Mouse (Mus musculus): ENCODE measurements around the gene Hoxd9. TPM values are rescaled to one million over a fixed set of nuclear protein-coding genes. Genes with fewer than 3 reads are reported as not detected.
A peak's percentile ranks its signal among the peaks of the same experiment; 100 is the strongest.

Gene Hoxd9
- total and polyA plus RNA-seq, 3 experiments, result not detected

GRCm38 (mm10) chr2:74722949-74723348 is 25.4 kb downstream of the Hoxd9 start:
- H3K4me1 ChIP-seq (ENCODE audit: control insufficient read depth in 1 of 2, insufficient read depth in 2 of 2, low read length in 2 of 2), result no peaks in the 10 kb centered on the region
- no peaks in the 10 kb centered on the region; a peak in 1 of 4 replicates for H3K27me3 ChIP-seq (ENCODE audit: control insufficient read depth in 1 of 2, insufficient read depth in 2 of 2, low read length in 2 of 2)
- no peak overlapping the region for H3K27ac ChIP-seq (ENCODE audit: control insufficient read depth, low read depth, low read length)
- H3K4me3 ChIP-seq (ENCODE audit: control insufficient read depth in 1 of 2, insufficient read depth in 1 of 2, low read depth in 2 of 2, low read length in 2 of 2), result no peak overlapping the region
- TF ChIP-seq EP300 (IDR thresholded peaks at IDR 0.05; ENCODE audit: low read depth in 1 of 2, low read length in 2 of 2) (no peak), UBTF (IDR thresholded peaks at IDR 0.05; ENCODE audit: borderline replicate concordance, insufficient read depth, low read depth, low read length) (no peak), E2F4 (IDR thresholded peaks at IDR 0.05; ENCODE audit: borderline replicate concordance, low read depth, low read length) (no peak), KAT2A (conservative IDR thresholded peaks at IDR 0.05; ENCODE audit: low read depth, low read length) (no peak), SMC3 (IDR thresholded peaks at IDR 0.05; ENCODE audit: low read depth, low read length) (no peak), ZNF384 (IDR thresholded peaks at IDR 0.05; ENCODE audit: low read depth, low read length) (no peak), MAFK (IDR thresholded peaks at IDR 0.05; ENCODE audit: borderline replicate concordance, low read depth, low read length) (no peak), RAD21 (IDR thresholded peaks at IDR 0.05; ENCODE audit: low read depth, low read length) (no peak), POLR2AphosphoS5 (IDR thresholded peaks at IDR 0.05; ENCODE audit: borderline replicate concordance, low read depth, low read length) (no peak), MAX (IDR thresholded peaks at IDR 0.05; ENCODE audit: low read length) (no peak), RCOR1 (IDR thresholded peaks at IDR 0.05; ENCODE audit: low read depth, low read length) (no peak), ZMIZ1 (IDR thresholded peaks at IDR 0.05; ENCODE audit: low read depth, low read length) (no peak), SIN3A (IDR thresholded peaks at IDR 0.05; ENCODE audit: low read length) (no peak), NELFE (IDR thresholded peaks at IDR 0.05; ENCODE audit: low read depth, low read length) (no peak), TBP (IDR thresholded peaks at IDR 0.05; ENCODE audit: low read depth, low read length) (no peak), USF2 (IDR thresholded peaks at IDR 0.05; ENCODE audit: borderline replicate concordance in 1 of 2, insufficient read depth in 1 of 2, low read depth in 1 of 2, low read length in 2 of 2) (no peak), MYB (IDR thresholded peaks at IDR 0.05; ENCODE audit: low read depth, low read length) (no peak), CHD2 (IDR thresholded peaks at IDR 0.05; ENCODE audit: low read length) (no peak)
- no peak overlapping the region for H3K9ac ChIP-seq (ENCODE audit: control insufficient read depth, low read depth, low read length, poor library complexity, severe bottlenecking)
- H3K36me3 ChIP-seq (ENCODE audit: control insufficient read depth in 1 of 2, insufficient read depth in 2 of 2, low read length in 2 of 2), result no peaks in the 10 kb centered on the region
- no peak for DNase-seq (ENCODE audit: low read depth, low spot score)
- H3K9me3 ChIP-seq (replicated peaks; ENCODE audit: insufficient read depth, low read length), result no peaks in the 10 kb centered on the region
- H3K79me2 ChIP-seq (ENCODE audit: control insufficient read depth, insufficient read depth, low read length, poor library complexity), result no peaks in the 10 kb centered on the region

- Histone ChIP-seq H3K27me3 (ENCODE audit: control insufficient read depth in 1 of 2, insufficient read depth in 2 of 2, low read length in 2 of 2) (no peaks in the 10 kb centered on the region; a peak in 1 of 4 replicates), H3K9me3 (replicated peaks; ENCODE audit: insufficient read depth, low read length) (no peaks in the 10 kb centered on the region)
- peak; percentile 34 for DNase-seq (ENCODE audit: low read depth, low spot score)
These were observed 26.9 kb downstream of the Hoxd9 start for GRCm38 (mm10) chr2:74724244-74725015.

More at GRCm38 (mm10) chr2:74724244-74725015, 26.9 kb downstream of the Hoxd9 start:
- Histone ChIP-seq H3K27ac (ENCODE audit: control insufficient read depth, low read depth, low read length) (no peak overlapping the region), H3K36me3 (ENCODE audit: control insufficient read depth in 1 of 2, insufficient read depth in 2 of 2, low read length in 2 of 2) (no peaks in the 10 kb centered on the region), H3K4me1 (ENCODE audit: control insufficient read depth in 1 of 2, insufficient read depth in 2 of 2, low read length in 2 of 2) (no peaks in the 10 kb centered on the region), H3K4me3 (ENCODE audit: control insufficient read depth in 1 of 2, insufficient read depth in 1 of 2, low read depth in 2 of 2, low read length in 2 of 2) (no peak overlapping the region), H3K9ac (ENCODE audit: control insufficient read depth, low read depth, low read length, poor library complexity, severe bottlenecking) (no peak overlapping the region), H3K79me2 (ENCODE audit: control insufficient read depth, insufficient read depth, low read length, poor library complexity) (no peaks in the 10 kb centered on the region)
- TF ChIP-seq JUND (IDR thresholded peaks at IDR 0.05; ENCODE audit: low read depth, low read length), result no peak
- TF ChIP-seq GATA1 (IDR thresholded peaks at IDR 0.05; ENCODE audit: low read depth, low read length), result no peak
- no peak for TF ChIP-seq HCFC1 (IDR thresholded peaks at IDR 0.05; ENCODE audit: low read depth, low read length)
- TF ChIP-seq USF1 (IDR thresholded peaks at IDR 0.05; ENCODE audit: low read depth, low read length), result no peak
- TF ChIP-seq ZMIZ1 (IDR thresholded peaks at IDR 0.05; ENCODE audit: low read depth, low read length), result no peak
- no peak for TF ChIP-seq RAD21 (IDR thresholded peaks at IDR 0.05; ENCODE audit: low read depth, low read length)
- TF ChIP-seq UBTF (IDR thresholded peaks at IDR 0.05; ENCODE audit: borderline replicate concordance, insufficient read depth, low read depth, low read length), result no peak
- no peak for TF ChIP-seq NELFE (IDR thresholded peaks at IDR 0.05; ENCODE audit: low read depth, low read length)
